Mouse (Mus musculus): ENCODE data around the gene Itpka. TPM values are rescaled to one million over a fixed set of nuclear protein-coding genes. Genes with fewer than 3 reads are reported as not detected.
"Not testable (repeated sequence)": the region's sequence is repeated elsewhere in the genome, so short reads cannot be mapped to it uniquely, and the experiment has no call there.

Itpka gene
- polyA plus RNA-seq (2014; fragmentation: Nextera tagmentation; extraction: Ambion mirVana), result 3.9 and 4.0 TPM in 2 replicates

DNA sequence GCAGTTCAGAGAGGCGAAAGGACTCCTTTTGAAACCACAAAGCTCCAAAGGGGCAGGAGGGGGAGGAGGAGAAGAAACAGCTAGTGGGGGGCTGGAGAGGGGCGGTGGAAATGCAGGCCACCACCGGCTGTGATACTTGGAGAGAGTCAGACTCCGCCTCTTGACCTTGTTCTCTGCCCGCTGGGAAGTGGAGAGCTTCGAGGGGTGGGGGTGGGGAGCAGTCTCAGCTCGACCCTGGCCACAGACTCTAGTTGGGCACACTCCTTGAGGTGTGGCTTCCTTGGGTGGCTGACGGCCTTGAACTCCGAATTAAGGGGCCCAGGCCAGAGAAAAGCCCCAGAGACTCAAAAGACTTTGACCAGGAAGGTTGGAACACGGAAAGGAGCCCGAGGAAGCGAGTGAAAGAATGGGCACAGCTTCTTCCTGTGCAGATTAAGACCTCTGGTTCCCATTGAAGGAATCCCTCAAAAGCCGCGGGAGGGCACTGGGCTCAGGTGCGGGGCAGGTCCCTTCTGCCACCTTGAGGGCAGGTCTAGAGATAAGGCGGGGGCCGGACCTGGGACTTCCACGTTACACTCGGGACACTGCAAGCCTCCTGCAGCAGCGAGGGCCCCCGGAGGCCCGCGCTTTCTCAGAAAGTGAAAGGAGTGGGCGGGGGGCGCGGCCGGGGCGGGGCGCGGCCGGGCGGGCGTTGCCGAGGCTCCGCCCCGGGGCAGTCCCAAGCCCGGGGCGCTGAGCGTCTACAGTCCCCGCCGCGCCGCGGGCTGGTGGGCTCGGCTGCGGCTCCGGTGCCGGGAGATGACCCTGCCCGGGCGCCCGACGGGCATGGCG, at the start of gene Itpka:
Gene Itpka (plus strand): TSS at position 757 of the 831 bp plus-strand sequence.
- H3K4me3 ChIP-seq (ENCODE audit: low read depth, low read length), result peak within 1 kb of the TSS; percentile 78

DNA sequence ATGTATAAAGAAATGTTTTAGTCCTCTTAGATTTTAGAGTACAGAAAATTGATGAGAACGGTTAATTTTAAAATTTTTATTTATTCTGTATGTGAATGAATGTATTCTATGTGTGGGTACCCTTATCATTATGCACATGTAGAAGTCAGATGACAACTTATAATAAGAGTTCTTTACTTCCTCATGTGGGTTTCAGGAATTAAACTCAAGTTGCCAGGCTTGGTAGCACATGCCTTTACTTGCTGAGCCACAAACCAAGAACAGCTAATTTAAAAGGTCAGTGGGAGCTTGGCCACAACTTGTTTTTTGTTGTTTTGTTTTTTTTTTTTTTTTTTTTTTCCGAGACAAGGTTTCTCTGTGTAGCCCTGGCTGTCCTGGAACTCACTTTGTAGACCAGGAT, 47.3 kb upstream of the Itpka start:
- no peaks in the 10 kb centered on the region for H3K36me3 ChIP-seq (ENCODE audit: control insufficient read depth, insufficient read depth, low read length)

More for the DNA sequence above, at the start of gene Itpka:
- Histone ChIP-seq H3K36me3 (ENCODE audit: control insufficient read depth, insufficient read depth, low read length) (no peaks in the 10 kb centered on the region), H3K9ac (ENCODE audit: low read depth, low read length) (peak within 1 kb of the TSS; percentile 75), H3K9me3 (ENCODE audit: control insufficient read depth, low read length) (no peaks in the 10 kb centered on the region), H3K4me1 (replicated peaks; ENCODE audit: control insufficient read depth, insufficient read depth, low read length) (peaks cover 35% of the 10 kb centered on the region), H3K4me2 (peak within 1 kb of the TSS; percentile 100), H3K27ac (ENCODE audit: low read depth, low read length) (peak within 1 kb of the TSS; percentile 80), H3K27me3 (replicated peaks; ENCODE audit: control insufficient read depth, insufficient read depth, low read length) (peaks cover 38% of the 10 kb centered on the region)
- DNase-seq (ENCODE audit: low spot score) (peak; percentile 89), ATAC-seq (replicated peaks; ENCODE audit: low FRiP score) (peak; percentile 83)
- under 1% methylated on average over 53 of the region's 53 CpGs for WGBS

DNA sequence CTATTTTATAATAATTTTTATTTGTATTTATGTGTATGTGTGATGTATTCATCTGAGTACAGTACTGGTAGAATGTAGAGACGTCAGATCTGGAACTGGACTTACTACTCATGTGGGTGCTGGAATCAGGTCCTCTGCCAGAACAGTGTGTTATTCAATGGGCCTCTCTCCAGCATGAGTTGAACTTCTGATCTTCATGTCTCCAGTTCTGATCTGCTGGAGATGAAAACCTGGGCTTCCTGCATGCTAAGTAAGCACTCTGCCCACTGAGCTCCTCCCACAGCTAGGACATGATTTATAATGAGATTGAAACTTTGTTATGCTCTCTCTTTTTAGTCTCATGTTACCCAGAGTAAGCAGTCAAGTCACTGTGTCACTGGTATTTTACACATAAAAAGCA, 46.0 kb upstream of the Itpka start:
- 86% methylated on average over 1 of the region's 1 CpGs for WGBS

More for the DNA sequence above, 47.3 kb upstream of the Itpka start:
- ATAC-seq (replicated peaks; ENCODE audit: low FRiP score) (no peak), DNase-seq (ENCODE audit: low spot score) (no peak)
- H3K4me2 ChIP-seq, result no peak overlapping the region
- H3K4me1 ChIP-seq (replicated peaks; ENCODE audit: control insufficient read depth, insufficient read depth, low read length), result no peaks in the 10 kb centered on the region
- 86% methylated on average over 2 of the region's 2 CpGs for WGBS
- H3K9me3 ChIP-seq (ENCODE audit: control insufficient read depth, low read length), result no peaks in the 10 kb centered on the region
- H3K27me3 ChIP-seq (replicated peaks; ENCODE audit: control insufficient read depth, insufficient read depth, low read length), result no peaks in the 10 kb centered on the region
- no peak overlapping the region for H3K27ac ChIP-seq (ENCODE audit: low read depth, low read length)
- no peak overlapping the region for H3K9ac ChIP-seq (ENCODE audit: low read depth, low read length)
- no peak overlapping the region for H3K4me3 ChIP-seq (ENCODE audit: low read depth, low read length)

DNA sequence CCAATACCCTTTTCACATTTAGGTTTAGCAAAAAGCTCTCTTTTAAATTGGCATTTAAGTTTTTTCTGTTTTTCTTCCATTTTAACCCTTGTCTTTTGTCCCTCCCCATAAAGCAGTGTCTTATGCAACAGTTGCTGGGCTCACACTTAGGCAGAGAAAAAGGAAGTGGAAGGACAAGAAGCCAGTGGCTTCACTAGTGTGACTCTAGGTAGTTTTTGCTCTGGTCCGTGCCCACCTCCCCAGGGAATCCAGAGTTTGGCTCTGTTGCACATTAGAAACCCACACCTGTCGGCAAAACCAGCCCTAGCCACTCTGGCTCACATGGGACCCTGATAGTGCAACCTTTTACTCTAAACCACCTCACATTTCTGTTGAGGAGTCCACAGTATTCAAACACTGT, 43.7 kb upstream of the Itpka start:
- DNase-seq (ENCODE audit: low spot score) (no peak), ATAC-seq (replicated peaks; ENCODE audit: low FRiP score) (no peak)
- H3K4me3 ChIP-seq (ENCODE audit: low read depth, low read length), result no peak overlapping the region
- 79% methylated on average over 2 of the region's 2 CpGs for WGBS
- H3K9me3 ChIP-seq (ENCODE audit: control insufficient read depth, low read length), result no peaks in the 10 kb centered on the region
- no peak overlapping the region for H3K4me2 ChIP-seq
- peaks cover 3% of the 10 kb centered on the region; the same call in 1 of the 2 replicates for H3K36me3 ChIP-seq (ENCODE audit: control insufficient read depth, insufficient read depth, low read length)
- no peaks in the 10 kb centered on the region for H3K27me3 ChIP-seq (replicated peaks; ENCODE audit: control insufficient read depth, insufficient read depth, low read length)
- H3K4me1 ChIP-seq (replicated peaks; ENCODE audit: control insufficient read depth, insufficient read depth, low read length), result no peaks in the 10 kb centered on the region
- H3K27ac ChIP-seq (ENCODE audit: low read depth, low read length), result no peak overlapping the region
- H3K9ac ChIP-seq (ENCODE audit: low read depth, low read length), result no peak overlapping the region

More for the DNA sequence above, 46.0 kb upstream of the Itpka start:
- ATAC-seq (replicated peaks; ENCODE audit: low FRiP score) (no peak), DNase-seq (ENCODE audit: low spot score) (no peak)
- Histone ChIP-seq H3K4me3 (ENCODE audit: low read depth, low read length) (no peak overlapping the region), H3K27ac (ENCODE audit: low read depth, low read length) (no peak overlapping the region), H3K4me1 (replicated peaks; ENCODE audit: control insufficient read depth, insufficient read depth, low read length) (no peaks in the 10 kb centered on the region), H3K9ac (ENCODE audit: low read depth, low read length) (no peak overlapping the region), H3K27me3 (replicated peaks; ENCODE audit: control insufficient read depth, insufficient read depth, low read length) (no peaks in the 10 kb centered on the region), H3K4me2 (no peak overlapping the region), H3K9me3 (ENCODE audit: control insufficient read depth, low read length) (no peaks in the 10 kb centered on the region), H3K36me3 (ENCODE audit: control insufficient read depth, insufficient read depth, low read length) (no peaks in the 10 kb centered on the region; the same call in 1 of the 2 replicates)

DNA sequence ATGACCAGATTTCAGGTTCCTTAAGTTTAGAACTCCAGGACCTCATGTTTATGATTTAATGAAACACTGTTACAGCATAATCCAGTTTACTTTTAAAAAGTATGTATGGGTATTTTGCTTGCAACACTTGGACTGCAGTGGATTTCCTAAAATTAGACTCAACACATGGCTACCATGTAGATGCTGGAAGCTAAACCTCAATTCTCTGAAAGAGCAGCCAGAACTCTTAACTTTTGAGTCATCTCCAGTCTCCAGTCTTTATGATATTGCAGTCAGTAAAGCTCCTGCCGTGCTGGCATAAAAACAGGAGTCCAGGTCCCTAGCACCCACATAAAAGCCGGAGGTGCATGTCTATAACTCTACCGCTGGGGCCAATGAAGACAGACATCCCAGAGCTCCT, 42.2 kb upstream of the Itpka start:
- no peaks in the 10 kb centered on the region for H3K9me3 ChIP-seq (ENCODE audit: control insufficient read depth, low read length)
- H3K27me3 ChIP-seq (replicated peaks; ENCODE audit: control insufficient read depth, insufficient read depth, low read length), result no peaks in the 10 kb centered on the region
- H3K36me3 ChIP-seq (ENCODE audit: control insufficient read depth, insufficient read depth, low read length), result peaks cover 5% of the 10 kb centered on the region; the same call in 1 of the 2 replicates
- no peak overlapping the region for H3K4me3 ChIP-seq (ENCODE audit: low read depth, low read length)
- DNase-seq (ENCODE audit: low spot score) (no peak), ATAC-seq (replicated peaks; ENCODE audit: low FRiP score) (no peak)
- no peak overlapping the region for H3K4me2 ChIP-seq
- WGBS, result 91% methylated on average over 3 of the region's 3 CpGs
- H3K27ac ChIP-seq (ENCODE audit: low read depth, low read length), result no peak overlapping the region
- no peak overlapping the region for H3K9ac ChIP-seq (ENCODE audit: low read depth, low read length)
- H3K4me1 ChIP-seq (replicated peaks; ENCODE audit: control insufficient read depth, insufficient read depth, low read length), result no peaks in the 10 kb centered on the region

DNA sequence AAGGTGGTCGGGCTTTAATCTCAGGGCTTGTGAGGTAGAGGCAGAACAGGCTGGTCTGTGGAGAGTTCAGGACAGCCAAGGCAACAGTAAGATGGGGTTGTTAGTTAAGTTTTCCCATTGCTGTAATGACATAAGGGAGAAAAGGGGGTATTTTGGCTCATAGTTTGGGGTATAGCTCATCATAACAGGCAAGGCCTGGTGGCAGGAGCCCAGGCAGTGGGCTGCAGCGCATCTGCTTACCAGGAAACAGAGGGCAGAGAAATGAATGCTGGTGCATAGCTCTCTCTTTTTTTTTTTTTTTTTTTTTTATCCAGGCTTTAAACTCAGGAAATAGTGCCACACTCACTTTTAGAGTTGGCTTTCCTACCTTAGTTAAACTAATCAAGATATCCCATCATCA, 39.0 kb upstream of the Itpka start:
- Histone ChIP-seq H3K4me1 (replicated peaks; ENCODE audit: control insufficient read depth, insufficient read depth, low read length) (no peaks in the 10 kb centered on the region), H3K9me3 (ENCODE audit: control insufficient read depth, low read length) (no peaks in the 10 kb centered on the region), H3K4me3 (ENCODE audit: low read depth, low read length) (no peak overlapping the region), H3K4me2 (no peak overlapping the region), H3K27me3 (replicated peaks; ENCODE audit: control insufficient read depth, insufficient read depth, low read length) (no peaks in the 10 kb centered on the region), H3K36me3 (ENCODE audit: control insufficient read depth, insufficient read depth, low read length) (peaks cover 12% of the 10 kb centered on the region; the same call in 1 of the 2 replicates), H3K27ac (ENCODE audit: low read depth, low read length) (no peak overlapping the region), H3K9ac (ENCODE audit: low read depth, low read length) (no peak overlapping the region)
- no peak for ATAC-seq (replicated peaks; ENCODE audit: low FRiP score)
- WGBS, result 94% methylated on average over 2 of the region's 2 CpGs
- no peak for DNase-seq (ENCODE audit: low spot score)

DNA sequence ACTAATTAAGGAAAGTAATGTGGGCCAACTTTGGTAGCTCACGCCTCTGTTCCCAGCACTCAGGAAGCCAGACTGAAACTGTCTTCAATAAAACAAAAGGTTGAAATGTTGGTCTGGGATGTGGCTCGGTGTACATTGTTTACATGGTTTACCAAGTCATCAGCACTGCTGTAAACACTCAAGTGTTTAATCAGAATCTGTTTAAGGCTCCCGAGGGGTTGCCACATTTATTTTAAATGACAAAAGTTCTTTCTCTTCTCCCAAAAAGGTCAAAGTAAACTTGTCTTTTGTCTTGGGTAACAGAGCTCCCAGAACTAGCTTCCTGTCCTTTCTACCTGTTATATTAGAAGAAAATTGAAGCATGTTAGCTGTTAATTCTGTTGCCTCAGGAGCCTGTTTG, 34.5 kb upstream of the Itpka start:
- Histone ChIP-seq H3K4me1 (replicated peaks; ENCODE audit: control insufficient read depth, insufficient read depth, low read length) (no peaks in the 10 kb centered on the region), H3K9me3 (ENCODE audit: control insufficient read depth, low read length) (no peaks in the 10 kb centered on the region), H3K27me3 (replicated peaks; ENCODE audit: control insufficient read depth, insufficient read depth, low read length) (no peaks in the 10 kb centered on the region), H3K9ac (ENCODE audit: low read depth, low read length) (no peak overlapping the region), H3K4me3 (ENCODE audit: low read depth, low read length) (no peak overlapping the region), H3K36me3 (ENCODE audit: control insufficient read depth, insufficient read depth, low read length) (peaks cover 16% of the 10 kb centered on the region; the same call in 1 of the 2 replicates), H3K27ac (ENCODE audit: low read depth, low read length) (no peak overlapping the region), H3K4me2 (no peak overlapping the region)
- ATAC-seq (replicated peaks; ENCODE audit: low FRiP score) (no peak), DNase-seq (ENCODE audit: low spot score) (no peak)
- WGBS, result 87% methylated on average over 3 of the region's 3 CpGs

DNA sequence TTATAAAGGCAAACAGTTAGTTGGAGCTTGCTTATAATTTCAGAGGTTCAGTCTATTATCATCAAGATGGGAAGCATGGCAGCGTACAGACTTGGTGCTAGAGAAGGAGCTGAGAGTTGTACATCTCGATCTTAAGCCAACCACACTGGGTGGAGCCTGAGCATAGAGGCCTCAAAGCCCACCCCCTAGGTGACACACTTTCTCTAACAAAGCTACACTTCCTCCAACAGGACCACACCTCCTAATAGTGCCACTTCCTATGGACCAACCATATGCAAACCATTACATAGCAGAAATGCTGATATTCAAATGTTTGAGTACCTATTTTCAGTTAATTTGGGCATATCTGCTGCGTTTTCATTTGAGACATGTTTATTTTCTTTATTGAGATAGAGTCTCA, 32.1 kb upstream of the Itpka start:
- H3K4me1 ChIP-seq (replicated peaks; ENCODE audit: control insufficient read depth, insufficient read depth, low read length), result no peaks in the 10 kb centered on the region
- peaks cover 12% of the 10 kb centered on the region; the same call in 1 of the 2 replicates for H3K36me3 ChIP-seq (ENCODE audit: control insufficient read depth, insufficient read depth, low read length)
- no peak overlapping the region for H3K4me2 ChIP-seq
- no peaks in the 10 kb centered on the region for H3K27me3 ChIP-seq (replicated peaks; ENCODE audit: control insufficient read depth, insufficient read depth, low read length)
- no peaks in the 10 kb centered on the region for H3K9me3 ChIP-seq (ENCODE audit: control insufficient read depth, low read length)
- WGBS, result 84% methylated on average over 3 of the region's 3 CpGs
- H3K9ac ChIP-seq (ENCODE audit: low read depth, low read length), result no peak overlapping the region
- no peak overlapping the region for H3K27ac ChIP-seq (ENCODE audit: low read depth, low read length)
- DNase-seq (ENCODE audit: low spot score) (no peak), ATAC-seq (replicated peaks; ENCODE audit: low FRiP score) (no peak)
- H3K4me3 ChIP-seq (ENCODE audit: low read depth, low read length), result no peak overlapping the region

DNA sequence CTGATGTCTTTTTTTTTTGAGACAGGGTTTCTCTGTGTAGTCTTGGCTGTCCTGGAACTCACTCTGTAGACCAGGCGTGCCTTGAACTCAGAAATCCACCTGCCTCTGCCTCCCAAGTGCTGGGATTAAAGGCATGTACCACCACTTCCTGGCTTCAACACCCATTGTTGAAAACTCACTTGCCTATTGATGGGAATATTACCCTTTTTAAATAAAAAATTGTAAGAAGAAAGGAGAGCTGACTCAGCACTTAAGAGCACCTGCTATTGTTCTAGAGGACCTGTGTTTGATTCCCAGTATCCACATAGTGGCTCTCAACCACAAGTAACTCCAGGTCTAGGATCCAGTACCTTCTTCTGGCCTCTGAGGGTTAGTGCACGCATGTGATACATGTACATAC, 26.3 kb upstream of the Itpka start:
- H3K36me3 ChIP-seq (ENCODE audit: control insufficient read depth, insufficient read depth, low read length), result peaks cover 11% of the 10 kb centered on the region
- DNase-seq (ENCODE audit: low spot score); ATAC-seq (replicated peaks; ENCODE audit: low FRiP score); H3K9me3 ChIP-seq (ENCODE audit: control insufficient read depth, low read length); H3K27ac ChIP-seq (ENCODE audit: low read depth, low read length); H3K4me3 ChIP-seq (ENCODE audit: low read depth, low read length); H3K4me1 ChIP-seq (replicated peaks; ENCODE audit: control insufficient read depth, insufficient read depth, low read length); H3K4me2 ChIP-seq; H3K27me3 ChIP-seq (replicated peaks; ENCODE audit: control insufficient read depth, insufficient read depth, low read length); H3K9ac ChIP-seq (ENCODE audit: low read depth, low read length): not testable (repeated sequence)
- WGBS, result 89% methylated on average over 2 of the region's 2 CpGs
